Mouse (Mus musculus) layer of hippocampus, adult 2 months (tissue): ENCODE data around the gene Hist1h2ak. TPM values are rescaled to one million over a fixed set of nuclear protein-coding genes. Genes with fewer than 3 reads are reported as not detected.

Experiments used
- DNase-seq, 2 experiments: peaks; one replicate each; pipeline ENCODE4 v3.0.0; 2022; ENCODE audit warnings: low spot score in 2 of 2
- H3K27ac ChIP-seq: fragments of 200-600 bp; 2 replicates; pipeline ENCODE4 v1.8.1; 2022
- H3K4me3 ChIP-seq: fragments of 200-600 bp; 2 replicates; pipeline ENCODE4 v1.8.1; 2022; ENCODE audit warnings: mild to moderate bottlenecking
- CTCF ChIP-seq: fragments of 200-600 bp; conservative IDR thresholded peaks from 2 replicates; pipeline ENCODE4 v1.8.1; 2022; ENCODE audit warnings: antibody characterized with exemption, mild to moderate bottlenecking, moderate library complexity
- microRNA-seq, 2 experiments: library from miRNA; unstranded; fragments of <30 nt; microRNA quantifications; one replicate each; pipeline ENCODE4 v1.2.0; 2021
- total RNA-seq, 2 experiments: library from RNA; stranded (reverse); gene quantifications; 2 replicates each; pipeline ENCODE4 v1.2.3; 2021

Hist1h2ak gene
- total RNA-seq, 2 experiments from 2014 or later, result 15.1 TPM

GRCm38 (mm10) chr13:21710821-21711525 is 42.7 kb downstream of the Hist1h2ak start:
- peak overlapping the region; percentile 68 for H3K4me3 ChIP-seq
- peak overlapping the region; percentile 83 for H3K27ac ChIP-seq
- DNase-seq, result peak; percentile 76 to 83
- no peak for TF ChIP-seq CTCF

GRCm38 (mm10) chr13:21710031-21710711 is 43.5 kb downstream of the Hist1h2ak start:
- peak overlapping the region; percentile 68 for H3K4me3 ChIP-seq
- DNase-seq, result peak; percentile 87 to 92
- H3K27ac ChIP-seq, result peak overlapping the region; percentile 83
- TF ChIP-seq CTCF, result peak; percentile 95

GRCm38 (mm10) chr13:21706669-21707068 is 47.0 kb downstream of the Hist1h2ak start:
- no peak for DNase-seq
- Histone ChIP-seq H3K27ac (no peak overlapping the region), H3K4me3 (no peak overlapping the region)
- TF ChIP-seq CTCF, result no peak

Small RNAs within 50 kb of the gene (microRNA-seq; reads per million reads assigned to microRNA genes)
- gene Gm44346, result 0 reads per million in 2 experiments
- 0 reads per million in 2 experiments for gene Gm44357
- 0 reads per million in 2 experiments for gene Gm44367
- 0 reads per million in 2 experiments for gene Gm44454

Other genes with a start within 250 kb of the Hist1h2ak start
- 10 to 100 TPM; 20.2 to 23.4 TPM for gene Zkscan8, start 222.7 kb downstream of the Hist1h2ak start, total RNA-seq
- not detected for gene Olfr1366, start 211.0 kb downstream of the Hist1h2ak start, total RNA-seq
- not detected for gene Olfr1535, start 193.9 kb downstream of the Hist1h2ak start, total RNA-seq
- not detected for gene Olfr1364, start 172.1 kb downstream of the Hist1h2ak start, total RNA-seq
- gene Olfr1362, start 139.8 kb downstream of the Hist1h2ak start, total RNA-seq, result not detected
- gene Olfr11, start 111.3 kb downstream of the Hist1h2ak start, total RNA-seq, result not detected
- gene Olfr1361, start 90.4 kb downstream of the Hist1h2ak start, total RNA-seq, result not detected
- not detected for gene Olfr1360, start 76.4 kb downstream of the Hist1h2ak start, total RNA-seq
- gene Olfr1359, start 55.7 kb downstream of the Hist1h2ak start, total RNA-seq, result not detected
- gene Hist1h2bl, start 37.7 kb downstream of the Hist1h2ak start, total RNA-seq, result 10 to 100 TPM; 25.0 to 36.7 TPM
- 10 to 100 TPM; 27.6 to 54.9 TPM for gene Hist1h2ai, start 37.4 kb downstream of the Hist1h2ak start, total RNA-seq
- gene Hist1h3h, start 36.2 kb downstream of the Hist1h2ak start, total RNA-seq, result 10 to 100 TPM; 51.3 to 58.2 TPM
- 1 to 10 TPM; 4.2 to 8.2 TPM for gene Hist1h2bm, start 31.8 kb downstream of the Hist1h2ak start, total RNA-seq
- gene Hist1h4j, start 18.8 kb downstream of the Hist1h2ak start, total RNA-seq, result 10 to 100 TPM; 16.7 to 19.3 TPM
- 100 to 1,000 TPM; 269 to 298 TPM for gene Hist1h4k, start 3.3 kb downstream of the Hist1h2ak start, total RNA-seq
- gene Hist1h2bn, start 296 bp upstream of the Hist1h2ak start, total RNA-seq, result 1 to 10 TPM; 8.3 to 9.4 TPM
- 1 to 10 TPM; 6.3 to 8.1 TPM for gene Hist1h1b, start 26.8 kb upstream of the Hist1h2ak start, total RNA-seq
- 10 to 100 TPM; 61.0 to 71.7 TPM for gene Hist1h3i, start 29.5 kb upstream of the Hist1h2ak start, total RNA-seq
- 1 to 10 TPM in 1 of 2 experiments, not detected in 1; 2.8 TPM for gene Hist1h2an, start 33.4 kb upstream of the Hist1h2ak start, total RNA-seq
- gene Hist1h2bp, start 33.6 kb upstream of the Hist1h2ak start, total RNA-seq, result 1 to 10 TPM; 6.8 to 8.1 TPM
- 10 to 100 TPM; 39.6 to 42.1 TPM for gene Hist1h2bq, start 56.4 kb upstream of the Hist1h2ak start, total RNA-seq
- gene Hist1h2ao, start 56.6 kb upstream of the Hist1h2ak start, total RNA-seq, result 10 to 100 TPM; 30.7 to 36.0 TPM
- 100 to 1,000 TPM; 247 to 254 TPM for gene Hist1h4m, start 57.9 kb upstream of the Hist1h2ak start, total RNA-seq
- gene Hist1h4n, start 78.4 kb upstream of the Hist1h2ak start, total RNA-seq, result 10 to 100 TPM; 26.5 to 46.4 TPM
- gene Hist1h2ap, start 79.7 kb upstream of the Hist1h2ak start, total RNA-seq, result 10 to 100 TPM; 11.3 to 15.9 TPM
- 10 to 100 TPM; 38.6 to 42.0 TPM for gene Hist1h2br, start 79.9 kb upstream of the Hist1h2ak start, total RNA-seq
- gene Zfp184, start 191.3 kb upstream of the Hist1h2ak start, total RNA-seq, result 1 to 10 TPM; 3.5 to 4.6 TPM
- under 1 TPM in 1 of 2 experiments, not detected in 1; 0.18 TPM for gene Pom121l2, start 227.4 kb upstream of the Hist1h2ak start, total RNA-seq